Mouse (Mus musculus) myocyte (in vitro differentiated cells): Measurements from ENCODE around the gene Ncs1.

Source experiments
- E2F4 ChIP-seq: IDR thresholded peaks from one replicate; pipeline ENCODE4 v1.6.1; 2011; ENCODE audit warnings: mild to moderate bottlenecking, control low read depth, moderate library complexity; ENCODE audit not compliant: insufficient read depth
- MAX ChIP-seq: IDR thresholded peaks from one replicate; pipeline ENCODE4 v1.6.1; 2011; ENCODE audit warnings: low read depth, mild to moderate bottlenecking, control low read depth
- MYOG ChIP-seq, 3 experiments: IDR thresholded peaks; one replicate each; pipeline ENCODE4 v1.6.1; 2011; ENCODE audit warnings: control low read depth in 2 of 3, low read depth in 2 of 3, mild to moderate bottlenecking in 2 of 3; ENCODE audit not compliant: insufficient read length in 2 of 3, control insufficient read depth in 1 of 3, insufficient read depth in 1 of 3
- POLR2A ChIP-seq: IDR thresholded peaks from one replicate; pipeline ENCODE4 v1.6.1; 2011; ENCODE audit warnings: low read depth, mild to moderate bottlenecking, control low read depth, moderate library complexity; ENCODE audit not compliant: insufficient read length
- REST ChIP-seq: IDR thresholded peaks from one replicate; pipeline ENCODE4 v1.6.1; 2011; ENCODE audit warnings: mild to moderate bottlenecking, control low read depth, moderate library complexity; ENCODE audit not compliant: insufficient read depth, insufficient read length
- TCF12 ChIP-seq: IDR thresholded peaks from one replicate; pipeline ENCODE4 v1.6.1; 2011; ENCODE audit warnings: mild to moderate bottlenecking, control low read depth; ENCODE audit not compliant: poor library complexity, insufficient read depth, severe bottlenecking
- USF1 ChIP-seq: IDR thresholded peaks from one replicate; pipeline ENCODE4 v1.6.1; 2011; ENCODE audit warnings: low read depth, mild to moderate bottlenecking, control low read depth, moderate library complexity

GRCm38 (mm10) chr2:31296395-31296794 is 50.8 kb downstream of the Ncs1 start:
- TF ChIP-seq MYOG (IDR thresholded peaks at IDR 0.05; ENCODE audit: control insufficient read depth in 1 of 3, insufficient read depth in 1 of 3, insufficient read length in 2 of 3, low read depth in 2 of 3) (no peak), MAX (no peak), E2F4 (no peak), POLR2A (no peak), REST (no peak), USF1 (no peak), TCF12 (no peak)
